Mouse (Mus musculus): Measurements from ENCODE around the gene Hivep3. TPM values are rescaled to one million over a fixed set of nuclear protein-coding genes. Genes with fewer than 3 reads are reported as not detected.

The Hivep3 gene
- polyA plus RNA-seq, 1 experiment from 2014 or later: 8.9 TPM

DNA sequence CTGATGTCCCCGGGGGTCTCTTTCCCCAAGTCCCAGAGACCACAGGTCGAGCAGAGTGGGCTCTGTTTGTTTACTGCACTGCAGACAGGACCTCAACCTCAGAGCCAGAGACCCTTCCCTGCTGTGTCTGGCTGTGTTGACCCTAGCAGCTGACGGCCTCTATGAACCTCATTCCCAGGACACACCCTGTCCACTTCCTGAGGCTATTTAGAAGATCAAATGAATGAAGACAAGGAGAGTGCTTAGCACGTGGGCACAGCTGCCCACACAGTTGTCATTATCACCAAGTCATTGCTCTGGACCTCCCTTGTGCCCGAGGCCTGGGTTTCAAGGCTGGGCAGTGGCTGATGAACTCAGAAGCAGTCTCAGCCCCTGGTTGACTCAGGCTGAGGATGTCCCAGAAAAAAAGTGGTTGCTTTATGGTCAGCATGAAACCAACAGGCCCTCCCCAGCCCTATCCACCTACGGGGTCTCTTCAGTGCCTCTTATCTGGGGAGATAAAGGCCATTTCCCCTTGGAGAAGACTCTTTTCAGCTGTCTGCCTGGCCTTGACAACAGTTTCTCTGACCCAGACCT is 416.8 kb downstream of the Hivep3 start:
- Histone ChIP-seq H3K27me3 (peaks cover 24% of the 10 kb centered on the region), H3K4me1 (peaks cover 13% of the 10 kb centered on the region), H3K9ac (no peak overlapping the region), H3K4me3 (replicated peaks) (no peak overlapping the region), H3K27ac (no peak overlapping the region), H3K9me3 (replicated peaks) (no peaks in the 10 kb centered on the region), H3K36me3 (no peaks in the 10 kb centered on the region), H3K4me2 (no peak overlapping the region)
- no peak for ATAC-seq (replicated peaks; ENCODE audit: low FRiP score)
- 46% methylated on average over 6 of the region's 6 CpGs for WGBS

DNA sequence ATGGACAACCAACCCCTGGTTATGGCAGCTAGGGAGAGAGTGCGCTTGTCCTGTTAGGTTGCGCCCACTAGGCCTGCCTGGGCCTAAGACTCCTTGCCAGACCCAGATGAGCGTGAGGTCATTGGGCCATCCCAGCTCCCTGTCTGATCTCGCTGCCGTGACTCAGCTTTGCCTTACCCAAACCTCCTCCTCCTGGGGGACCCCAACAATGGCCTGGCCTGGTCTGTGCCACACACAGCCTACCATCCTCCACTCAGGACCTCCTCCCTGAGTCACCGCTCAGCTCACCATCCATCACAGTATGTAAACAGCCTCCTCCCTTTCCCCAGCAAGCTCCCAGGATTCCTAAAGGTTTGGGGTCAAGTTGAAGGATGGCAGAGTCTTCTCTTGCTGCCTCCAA is 418.3 kb downstream of the Hivep3 start:
- WGBS: 66% methylated on average over 6 of the region's 6 CpGs

DNA sequence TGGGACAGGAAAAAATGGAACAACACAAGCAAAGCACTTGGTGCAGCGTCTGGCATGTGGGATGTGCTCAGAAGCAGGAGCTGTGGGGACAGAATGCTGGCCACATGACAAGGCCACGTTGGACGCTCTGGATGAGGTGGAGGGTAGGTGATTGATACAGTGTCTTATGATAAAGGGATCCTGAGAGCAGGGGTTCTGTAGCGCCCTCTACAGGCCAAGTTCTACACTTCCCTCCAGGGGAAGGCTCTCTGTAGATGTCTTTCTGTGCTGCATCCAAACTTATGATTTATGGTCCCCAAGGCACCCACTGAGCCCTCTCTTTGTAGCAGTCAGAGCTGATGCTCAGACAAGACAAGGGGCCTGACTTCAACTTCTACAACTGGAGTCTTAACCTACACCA is 419.1 kb downstream of the Hivep3 start:
- no peak overlapping the region for H3K4me2 ChIP-seq
- H3K9me3 ChIP-seq (replicated peaks): no peaks in the 10 kb centered on the region
- no peak for ATAC-seq (replicated peaks; ENCODE audit: low FRiP score)
- 63% methylated on average over 4 of the region's 4 CpGs for WGBS
- no peak overlapping the region for H3K4me3 ChIP-seq (replicated peaks)
- no peak overlapping the region for H3K9ac ChIP-seq
- H3K4me1 ChIP-seq: peaks cover 13% of the 10 kb centered on the region
- peaks cover 22% of the 10 kb centered on the region for H3K27me3 ChIP-seq
- H3K27ac ChIP-seq: no peak overlapping the region
- no peaks in the 10 kb centered on the region for H3K36me3 ChIP-seq

More for the DNA sequence above, 418.3 kb downstream of the Hivep3 start:
- H3K27me3 ChIP-seq: peaks cover 24% of the 10 kb centered on the region
- H3K27ac ChIP-seq: no peak overlapping the region
- no peaks in the 10 kb centered on the region for H3K9me3 ChIP-seq (replicated peaks)
- peaks cover 13% of the 10 kb centered on the region for H3K4me1 ChIP-seq
- H3K4me2 ChIP-seq: no peak overlapping the region
- H3K9ac ChIP-seq: no peak overlapping the region
- no peak overlapping the region for H3K4me3 ChIP-seq (replicated peaks)
- ATAC-seq (replicated peaks; ENCODE audit: low FRiP score): no peak
- no peaks in the 10 kb centered on the region for H3K36me3 ChIP-seq

DNA sequence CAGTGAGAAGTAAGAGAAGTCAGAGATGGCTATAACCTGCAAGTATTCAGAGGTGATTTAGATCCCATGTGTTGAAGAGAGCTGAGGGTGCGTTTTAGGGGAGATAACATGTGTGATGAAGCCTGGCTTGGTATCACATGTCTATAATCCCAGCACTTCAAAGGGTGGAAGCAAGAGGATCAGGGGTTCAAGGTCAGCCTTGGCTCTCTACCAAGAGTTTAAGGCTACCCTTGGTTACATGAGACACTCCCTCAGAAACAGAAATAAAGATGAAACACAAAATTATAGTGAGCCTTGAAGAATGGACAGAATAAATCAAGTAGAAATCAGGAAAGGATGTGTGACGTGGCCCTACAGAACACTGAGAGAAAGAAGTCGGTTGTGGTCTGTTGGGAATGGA is 420.2 kb downstream of the Hivep3 start:
- ATAC-seq (replicated peaks; ENCODE audit: low FRiP score): no peak
- no peak overlapping the region for H3K9ac ChIP-seq
- H3K4me3 ChIP-seq (replicated peaks): no peak overlapping the region
- peaks cover 6% of the 10 kb centered on the region for H3K4me1 ChIP-seq
- H3K27me3 ChIP-seq: peaks cover 11% of the 10 kb centered on the region
- no peaks in the 10 kb centered on the region for H3K9me3 ChIP-seq (replicated peaks)
- WGBS: 75% methylated on average over 3 of the region's 3 CpGs
- no peak overlapping the region for H3K4me2 ChIP-seq
- no peak overlapping the region for H3K27ac ChIP-seq
- no peaks in the 10 kb centered on the region for H3K36me3 ChIP-seq

DNA sequence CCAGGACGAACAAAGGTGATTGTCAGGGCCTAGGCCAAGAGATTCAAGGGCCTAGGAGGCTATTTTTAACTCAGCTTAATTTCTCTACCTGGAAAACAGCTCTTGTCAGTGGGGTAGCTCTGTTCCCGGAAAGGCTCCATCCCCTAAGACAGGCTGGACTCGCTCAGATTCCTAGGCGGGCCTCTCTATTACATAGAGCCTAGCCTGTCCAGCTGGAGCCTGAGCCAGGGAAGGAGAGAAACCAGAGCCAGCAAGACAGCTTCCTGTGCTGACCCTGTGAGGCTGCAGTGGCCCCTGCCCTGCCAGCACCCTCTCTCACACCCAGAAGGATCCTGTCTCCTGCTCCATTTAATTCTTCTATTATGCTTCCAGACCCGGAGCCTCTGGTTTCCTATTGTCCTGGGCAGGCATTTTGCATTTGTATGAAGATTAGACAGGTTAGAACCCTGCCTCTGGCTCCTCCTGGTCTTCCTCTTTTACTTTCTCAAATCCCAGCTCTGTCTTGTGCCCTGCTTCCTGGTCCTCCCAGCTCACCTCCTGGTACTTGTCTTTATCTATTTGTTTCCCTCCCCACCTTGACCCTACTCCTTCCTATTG is 425.2 kb downstream of the Hivep3 start:
- Histone ChIP-seq H3K4me3 (replicated peaks) (no peak overlapping the region), H3K9me3 (replicated peaks) (no peaks in the 10 kb centered on the region), H3K9ac (no peak overlapping the region), H3K4me2 (no peak overlapping the region), H3K36me3 (no peaks in the 10 kb centered on the region), H3K4me1 (peaks cover 12% of the 10 kb centered on the region), H3K27ac (no peak overlapping the region), H3K27me3 (peaks cover 5% of the 10 kb centered on the region; the same call in 1 of the 2 replicates)
- ATAC-seq (replicated peaks; ENCODE audit: low FRiP score): no peak
- WGBS: 40% methylated on average over 5 of the region's 5 CpGs

GRCm38 (mm10) chr4:120161166-120161949 is 427.8 kb downstream of the Hivep3 start, which contains the start of gene Edn2:
Gene Edn2 (plus strand): TSS chr4:120161206.
- Histone ChIP-seq H3K9me3 (replicated peaks) (no peaks in the 10 kb centered on the region), H3K4me2 (peak within 1 kb of the TSS; percentile 26), H3K4me3 (replicated peaks) (no peak within 1 kb of the TSS), H3K36me3 (no peaks in the 10 kb centered on the region), H3K27me3 (peaks cover 5% of the 10 kb centered on the region; the same call in 1 of the 2 replicates), H3K27ac (no peak within 1 kb of the TSS), H3K9ac (no peak within 1 kb of the TSS), H3K4me1 (peaks cover 12% of the 10 kb centered on the region)
- 37% methylated on average over 29 of the region's 29 CpGs for WGBS
- ATAC-seq (replicated peaks; ENCODE audit: low FRiP score): peak; percentile 77

- WGBS: 89% methylated on average over 8 of the region's 8 CpGs
- no peaks in the 10 kb centered on the region for H3K9me3 ChIP-seq (replicated peaks)
- H3K27ac ChIP-seq: no peak overlapping the region
- H3K4me1 ChIP-seq: peaks cover 12% of the 10 kb centered on the region
- no peak overlapping the region for H3K4me3 ChIP-seq (replicated peaks)
- H3K4me2 ChIP-seq: no peak overlapping the region
- ATAC-seq (replicated peaks; ENCODE audit: low FRiP score): no peak
- no peaks in the 10 kb centered on the region for H3K36me3 ChIP-seq
- no peak overlapping the region for H3K9ac ChIP-seq
- H3K27me3 ChIP-seq: peaks cover 5% of the 10 kb centered on the region; the same call in 1 of the 2 replicates
Measured at GRCm38 (mm10) chr4:120162586-120162985, 429.0 kb downstream of the Hivep3 start.

DNA sequence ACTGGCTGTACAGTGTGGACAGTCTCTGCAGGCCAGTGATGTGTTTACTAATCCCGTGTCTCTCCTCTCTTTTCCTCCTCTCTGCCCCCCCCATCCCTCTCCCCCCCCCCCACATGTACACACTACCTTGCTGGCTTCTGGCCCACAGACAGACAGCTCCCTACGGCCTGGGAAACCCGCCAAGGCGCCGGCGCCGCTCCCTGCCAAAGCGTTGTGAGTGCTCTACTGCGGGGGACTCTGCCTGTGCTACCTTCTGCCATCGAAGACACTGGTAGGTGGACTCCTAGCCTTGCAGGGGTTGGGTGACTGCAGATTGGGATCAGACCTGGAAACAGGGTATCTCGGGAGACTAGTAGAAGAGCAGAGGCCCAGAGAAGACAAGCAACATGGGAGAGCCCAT is 429.7 kb downstream of the Hivep3 start:
- 42% methylated on average over 11 of the region's 11 CpGs for WGBS
- Histone ChIP-seq H3K4me3 (replicated peaks) (no peak overlapping the region), H3K36me3 (no peaks in the 10 kb centered on the region), H3K4me2 (no peak overlapping the region), H3K9me3 (replicated peaks) (no peaks in the 10 kb centered on the region), H3K27ac (no peak overlapping the region), H3K9ac (no peak overlapping the region), H3K4me1 (peaks cover 12% of the 10 kb centered on the region), H3K27me3 (peaks cover 5% of the 10 kb centered on the region; the same call in 1 of the 2 replicates)
- ATAC-seq (replicated peaks; ENCODE audit: low FRiP score): no peak

DNA sequence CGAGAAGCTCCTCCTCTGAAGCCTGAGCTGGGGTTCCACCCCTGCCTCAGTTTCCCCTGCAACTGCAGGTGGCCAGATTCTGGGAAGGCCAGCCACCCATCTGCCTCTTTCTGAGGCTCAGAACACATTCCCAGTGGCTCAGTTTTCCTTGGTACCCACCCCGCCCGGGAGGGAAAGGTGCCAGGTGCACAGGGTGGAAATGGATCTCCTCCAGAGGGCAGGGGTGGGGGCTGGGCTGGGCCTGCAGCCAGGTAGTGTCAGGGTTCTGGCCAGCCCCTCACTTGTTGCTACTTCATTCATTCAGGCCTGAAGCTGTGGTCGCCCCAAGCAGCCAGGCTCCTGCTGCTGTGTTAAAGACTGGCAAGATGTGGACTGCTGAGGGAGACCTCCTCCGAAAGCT is 430.7 kb downstream of the Hivep3 start:
- no peak overlapping the region for H3K4me2 ChIP-seq
- H3K9me3 ChIP-seq (replicated peaks): no peaks in the 10 kb centered on the region
- no peak for ATAC-seq (replicated peaks; ENCODE audit: low FRiP score)
- H3K4me3 ChIP-seq (replicated peaks): no peak overlapping the region
- no peak overlapping the region for H3K9ac ChIP-seq
- H3K4me1 ChIP-seq: peaks cover 12% of the 10 kb centered on the region
- H3K27ac ChIP-seq: no peak overlapping the region
- H3K27me3 ChIP-seq: peaks cover 5% of the 10 kb centered on the region; the same call in 1 of the 2 replicates
- H3K36me3 ChIP-seq: no peaks in the 10 kb centered on the region
- 85% methylated on average over 5 of the region's 5 CpGs for WGBS

- no peak overlapping the region for H3K4me2 ChIP-seq
- no peak overlapping the region for H3K27ac ChIP-seq
- H3K36me3 ChIP-seq: no peaks in the 10 kb centered on the region
- H3K9me3 ChIP-seq (replicated peaks): no peaks in the 10 kb centered on the region
- 80% methylated on average over 6 of the region's 6 CpGs for WGBS
- H3K4me3 ChIP-seq (replicated peaks): no peak overlapping the region
- H3K27me3 ChIP-seq: no peaks in the 10 kb centered on the region
- peaks cover 6% of the 10 kb centered on the region for H3K4me1 ChIP-seq
- ATAC-seq (replicated peaks; ENCODE audit: low FRiP score): no peak
- no peak overlapping the region for H3K9ac ChIP-seq
Measured at GRCm38 (mm10) chr4:120167778-120168177, 434.2 kb downstream of the Hivep3 start.

GRCm38 (mm10) chr4:120168346-120168745 is 434.8 kb downstream of the Hivep3 start:
- no peak for ATAC-seq (replicated peaks; ENCODE audit: low FRiP score)
- H3K4me2 ChIP-seq: no peak overlapping the region
- peaks cover 6% of the 10 kb centered on the region for H3K4me1 ChIP-seq
- H3K9ac ChIP-seq: no peak overlapping the region
- WGBS: 86% methylated on average over 4 of the region's 4 CpGs
- no peak overlapping the region for H3K4me3 ChIP-seq (replicated peaks)
- H3K27ac ChIP-seq: no peak overlapping the region
- no peaks in the 10 kb centered on the region for H3K27me3 ChIP-seq
- H3K36me3 ChIP-seq: no peaks in the 10 kb centered on the region
- H3K9me3 ChIP-seq (replicated peaks): no peaks in the 10 kb centered on the region

DNA sequence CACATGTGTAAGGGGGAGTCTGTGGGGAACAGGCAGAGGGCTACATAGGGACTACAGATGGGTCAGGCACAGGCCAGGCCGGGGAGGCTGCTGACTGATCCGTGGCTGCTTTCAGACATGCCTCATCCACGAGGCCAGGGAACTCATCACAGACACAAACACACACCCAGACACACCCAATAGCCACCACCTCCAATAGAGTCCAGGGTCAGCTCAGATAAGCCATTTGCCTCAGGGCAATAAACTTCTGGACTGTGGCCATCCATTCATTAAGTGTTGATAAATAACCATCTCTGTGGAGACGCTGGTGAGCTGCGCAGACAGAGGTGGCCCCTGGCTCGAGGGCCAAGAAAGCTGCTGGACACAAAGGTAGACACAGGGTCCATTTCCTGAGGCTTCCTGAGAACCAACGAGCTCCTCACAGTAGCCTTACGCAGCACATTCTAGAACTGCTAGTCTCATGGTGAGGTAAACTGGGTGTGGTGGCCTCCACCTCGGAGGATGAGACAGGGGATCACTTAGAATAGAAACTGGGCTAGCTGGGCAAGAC is 436.9 kb downstream of the Hivep3 start:
- no peak overlapping the region for H3K9ac ChIP-seq
- no peak overlapping the region for H3K4me3 ChIP-seq (replicated peaks)
- H3K9me3 ChIP-seq (replicated peaks): no peaks in the 10 kb centered on the region
- ATAC-seq (replicated peaks; ENCODE audit: low FRiP score): no peak
- no peaks in the 10 kb centered on the region for H3K27me3 ChIP-seq
- peaks cover 6% of the 10 kb centered on the region for H3K4me1 ChIP-seq
- WGBS: 38% methylated on average over 9 of the region's 9 CpGs
- no peak overlapping the region for H3K27ac ChIP-seq
- no peak overlapping the region for H3K4me2 ChIP-seq
- no peaks in the 10 kb centered on the region for H3K36me3 ChIP-seq

Data from kidney, embryonic 15.5 days (tissue).